Mouse (Mus musculus) liver, embryonic 14.5 days (tissue): ENCODE measurements around the gene Pde8a. TPM values are rescaled to one million over a fixed set of nuclear protein-coding genes. Genes with fewer than 3 reads are reported as not detected.

Source experiments
- ATAC-seq: fragments of 200-750 bp; cut with Nextera tagmentation; 2 replicates; pipeline ENCODE4 v1.8.0; 2017; ENCODE audit warnings: moderate number of reproducible peaks, mild to moderate bottlenecking, moderate library complexity; ENCODE audit not compliant: insufficient read depth
- DNase-seq, 3 experiments: peaks; one replicate each; pipeline ENCODE4 v3.0.0-alpha.2; 2012 to 2013; ENCODE audit warnings: low read depth in 3 of 3, low spot score in 3 of 3
- H3K27ac ChIP-seq: fragments of 300-500 bp; sonication (generic); 2 replicates; pipeline ENCODE4 v1.5.1; 2014; ENCODE audit warnings: moderate library complexity, mild to moderate bottlenecking, control low read depth, inconsistent platforms
- H3K27me3 ChIP-seq: fragments of 300-500 bp; sonication (generic); 2 replicates; pipeline ENCODE4 v1.6.1; 2014; ENCODE audit warnings: mild to moderate bottlenecking, low read length, moderate library complexity; ENCODE audit not compliant: control insufficient read depth, insufficient read depth
- H3K36me3 ChIP-seq: fragments of 300-500 bp; sonication (generic); replicated peaks from 2 replicates; pipeline ENCODE4 v1.6.1; 2014; ENCODE audit warnings: low read depth; ENCODE audit not compliant: control insufficient read depth, insufficient read depth
- H3K4me1 ChIP-seq, 2 experiments: fragments of 200-500 bp in 1 of 2; fragments of 300-500 bp in 1 of 2; sonication (generic) in 1 of 2; replicated peaks; 2 replicates each; pipeline ENCODE4 v1.6.1; 2012 to 2014; ENCODE audit warnings: antibody characterized with exemption in 1 of 2, inconsistent platforms in 1 of 2, low read length in 1 of 2; ENCODE audit not compliant: control insufficient read depth in 2 of 2, insufficient read depth in 2 of 2
- H3K4me2 ChIP-seq: fragments of 300-500 bp; sonication (generic); 2 replicates; pipeline ENCODE4 v1.6.1; 2014; ENCODE audit warnings: low read depth, mild to moderate bottlenecking, control low read depth, moderate library complexity
- H3K4me3 ChIP-seq, 2 experiments: fragments of 200-500 bp in 1 of 2; fragments of 300-500 bp in 1 of 2; sonication (generic) in 1 of 2; 2 replicates each; pipeline ENCODE4 v1.5.1; 2012 to 2014; ENCODE audit warnings: low read depth in 2 of 2, low read length in 2 of 2, mild to moderate bottlenecking in 2 of 2, control low read depth in 1 of 2, inconsistent platforms in 1 of 2, moderate library complexity in 1 of 2; ENCODE audit not compliant: insufficient read depth in 1 of 2
- H3K9ac ChIP-seq: fragments of 300-500 bp; sonication (generic); replicated peaks from 2 replicates; pipeline ENCODE4 v1.6.1; 2014; ENCODE audit warnings: mild to moderate bottlenecking, control low read depth, moderate library complexity
- H3K9me3 ChIP-seq: fragments of 300-500 bp; sonication (generic); 2 replicates; pipeline ENCODE4 v1.6.1; 2016; ENCODE audit warnings: low read length, mixed read lengths; ENCODE audit not compliant: control insufficient read depth
- CTCF ChIP-seq: IDR thresholded peaks from 2 replicates; pipeline ENCODE4 v1.5.1; 2016; ENCODE audit warnings: antibody characterized with exemption, low read depth, control low read depth
- EP300 ChIP-seq: IDR thresholded peaks from 2 replicates; pipeline ENCODE4 v1.6.1; 2016; ENCODE audit warnings: antibody characterized with exemption, low read depth
- WGBS: fragments of 180-500 bp; shearing (Covaris S2); extraction: QIAGEN DNeasy Blood & Tissue Kit; methylation state at CpG from one replicate; pipeline ENCODE4 v1.1.7; 2014; ENCODE audit not compliant: insufficient replicate concordance; 5-methylcytosine and 5-hydroxymethylcytosine counted together
- polyA plus RNA-seq, 2 experiments: library from polyadenylated mRNA; depleted of rRNA in 1 of 2; stranded (reverse) in 1 of 2; unstranded in 1 of 2; fragments of >200 nt; fragmentation: Nextera tagmentation in 1 of 2; extraction: Ambion mirVana in 1 of 2; gene quantifications; 2 replicates each; pipeline versions ENCODE4 v1.2.1 to v1.2.3; 2012 to 2014

Pde8a gene
- polyA plus RNA-seq, 2 experiments: 1.5 to 1.7 TPM

DNA sequence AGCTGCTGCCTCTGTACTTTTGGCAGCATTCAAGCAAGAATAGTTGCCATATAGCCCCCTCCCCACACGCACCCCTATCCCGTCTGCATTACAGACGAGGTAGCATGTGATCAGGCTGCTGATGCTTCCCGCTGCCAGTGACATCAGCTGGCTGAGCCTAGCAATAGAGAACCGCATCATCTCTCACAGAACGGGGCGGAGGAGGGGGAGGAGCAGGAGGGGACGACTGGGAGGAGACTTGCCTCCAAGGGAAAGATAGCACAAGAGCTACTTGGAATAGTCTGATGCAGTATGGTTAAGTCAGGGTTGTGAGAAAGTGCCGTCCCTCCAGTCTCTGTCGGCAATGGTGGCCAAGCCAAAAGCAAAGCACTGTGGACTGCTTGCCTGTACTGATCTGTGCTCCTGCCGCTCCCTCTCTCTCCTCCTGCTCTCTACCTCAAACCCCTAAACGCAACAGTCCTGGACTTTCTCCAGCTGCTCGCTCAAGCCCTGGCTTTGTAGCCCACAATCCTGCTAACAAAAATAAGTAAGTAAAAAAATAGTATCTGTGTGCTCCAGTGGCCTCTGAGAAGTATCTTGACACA is 159.0 kb downstream of the Pde8a start:
- 7% methylated on average over 13 of the region's 13 CpGs for WGBS
- H3K27ac ChIP-seq: no peak overlapping the region
- ATAC-seq: no peak
- no peaks in the 10 kb centered on the region for H3K36me3 ChIP-seq
- H3K9ac ChIP-seq: no peak overlapping the region
- no peak overlapping the region for H3K4me2 ChIP-seq
- TF ChIP-seq CTCF (no peak), EP300 (no peak)
- H3K4me3 ChIP-seq: no peak overlapping the region
- no peaks in the 10 kb centered on the region for H3K9me3 ChIP-seq
- no peaks in the 10 kb centered on the region for H3K4me1 ChIP-seq
- no peak for DNase-seq
- H3K27me3 ChIP-seq: no peaks in the 10 kb centered on the region

DNA sequence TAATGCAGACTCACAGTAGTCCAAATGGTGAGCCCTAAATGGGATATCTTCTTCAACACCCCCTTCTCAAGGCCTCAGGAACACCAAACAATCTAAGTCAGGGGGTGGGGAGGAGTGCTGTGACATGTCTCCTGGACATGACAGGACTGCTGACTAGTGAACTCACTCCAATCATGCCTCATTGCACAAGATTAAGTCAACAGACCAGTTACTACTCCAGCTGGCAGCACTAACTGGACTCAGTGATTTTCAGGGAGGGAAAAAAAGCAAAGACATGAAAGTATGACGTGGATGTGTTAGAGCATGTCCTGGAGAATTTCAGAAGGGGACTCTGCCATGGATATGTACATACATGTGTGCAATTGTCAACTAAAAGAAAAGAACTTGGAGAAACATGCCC is 166.0 kb downstream of the Pde8a start:
- Histone ChIP-seq H3K4me2 (no peak overlapping the region), H3K9me3 (no peaks in the 10 kb centered on the region), H3K27ac (no peak overlapping the region), H3K4me3 (no peak overlapping the region), H3K36me3 (no peaks in the 10 kb centered on the region), H3K27me3 (no peaks in the 10 kb centered on the region), H3K4me1 (no peaks in the 10 kb centered on the region), H3K9ac (no peak overlapping the region)
- ATAC-seq: no peak
- WGBS: 51% methylated on average over 1 of the region's 1 CpGs
- no peak for DNase-seq
- TF ChIP-seq CTCF: no peak
- no peak for TF ChIP-seq EP300

Other genes with a start within 250 kb of the Pde8a start
- 8.3 and 11.3 TPM in 2 replicates for gene Zfp592, start 219.9 kb upstream of the Pde8a start, polyA plus RNA-seq (2012; rRNA removed)
- gene Zfp592, start 219.9 kb upstream of the Pde8a start, polyA plus RNA-seq (2014; fragmentation: Nextera tagmentation; extraction: Ambion mirVana): 6.4 and 6.6 TPM in 2 replicates
- 0.03 and 0.04 TPM in 2 replicates for gene Alpk3, start 156.0 kb upstream of the Pde8a start, polyA plus RNA-seq (2012; rRNA removed)
- 0.03 and 0.08 TPM in 2 replicates for gene Alpk3, start 156.0 kb upstream of the Pde8a start, polyA plus RNA-seq (2014; fragmentation: Nextera tagmentation; extraction: Ambion mirVana)
- 0.54 and 0.64 TPM in 2 replicates for gene Slc28a1, start 98.8 kb upstream of the Pde8a start, polyA plus RNA-seq (2012; rRNA removed)
- gene Slc28a1, start 98.8 kb upstream of the Pde8a start, polyA plus RNA-seq (2014; fragmentation: Nextera tagmentation; extraction: Ambion mirVana): 0.50 and 0.58 TPM in 2 replicates
- gene Rps17, start 131.7 kb downstream of the Pde8a start, polyA plus RNA-seq (2012; rRNA removed): 1,003 and 1,514 TPM in 2 replicates
- gene Rps17, start 131.7 kb downstream of the Pde8a start, polyA plus RNA-seq (2014; fragmentation: Nextera tagmentation; extraction: Ambion mirVana): 828 and 838 TPM in 2 replicates
- gene Cpeb1, start 241.9 kb downstream of the Pde8a start, polyA plus RNA-seq (2012; rRNA removed): 0.03 and 0.06 TPM in 2 replicates
- gene Cpeb1, start 241.9 kb downstream of the Pde8a start, polyA plus RNA-seq (2014; fragmentation: Nextera tagmentation; extraction: Ambion mirVana): not detected in 2 replicates